Mouse (Mus musculus): ENCODE data around the gene Ly86. TPM values are rescaled to one million over a fixed set of nuclear protein-coding genes. Genes with fewer than 3 reads are reported as not detected.

Ly86 gene
- total and polyA plus RNA-seq, 3 experiments = 172 to 427 (median 290) TPM

GRCm38 (mm10) chr13:37451021-37451420 is 106.0 kb downstream of the Ly86 start:
- Histone ChIP-seq H3K9ac (ENCODE audit: insufficient read depth, low read depth) (no peak overlapping the region), H3K4me2 (ENCODE audit: insufficient read depth, low read depth, poor library complexity, severe bottlenecking) (no peak overlapping the region), H3K4me1 (ENCODE audit: control insufficient read depth in 1 of 2, insufficient read depth in 2 of 2) (peaks cover 0 to 11% of the 10 kb centered on the region in 2 experiments; a peak in 3 of 4 replicates), H3K27ac (ENCODE audit: insufficient read depth, low read depth) (no peak overlapping the region), H3K9me3 (replicated peaks; ENCODE audit: low read length) (peaks cover 12% of the 10 kb centered on the region), H3K79me2 (replicated peaks; ENCODE audit: control insufficient read depth, extremely low read depth, insufficient read depth, poor library complexity, severe bottlenecking) (no peaks in the 10 kb centered on the region), H3K36me3 (replicated peaks in 1 of 2; ENCODE audit: control insufficient read depth in 1 of 2, insufficient read depth in 1 of 2, low read length in 1 of 2) (no peaks in the 10 kb centered on the region), H3K27me3 (replicated peaks) (no peaks in the 10 kb centered on the region), H3K4me3 (replicated peaks in 1 of 3; ENCODE audit: low read depth in 2 of 3, low read length in 2 of 3, poor library complexity in 1 of 3) (no peak overlapping the region)
- dilution Hi-C loops (cut with MboI; ENCODE audit: extremely low pct_ligation_motif_present, extremely low pct_unique_long_range_greater_than_20kb, low sequenced_read_pairs) = no loop called here
- in situ Hi-C loops (cut with MboI; ENCODE audit: low pct_ligation_motif_present, low pct_unique_long_range_greater_than_20kb, low sequenced_read_pairs) = loop anchor here (5.0 kb wide), 1 partner anchor 511 kb away; no protein-coding TSS in a partner anchor
- TF ChIP-seq MAFK (IDR thresholded peaks at IDR 0.05; ENCODE audit: insufficient replicate concordance, low read length) = no peak
- no peak for TF ChIP-seq ETS1 (conservative IDR thresholded peaks at IDR 0.05; ENCODE audit: low read depth, low read length)
- no peak for TF ChIP-seq UBTF (IDR thresholded peaks at IDR 0.05; ENCODE audit: low read depth, low read length)
- TF ChIP-seq CHD1 (IDR thresholded peaks at IDR 0.05; ENCODE audit: low read depth, low read length) = no peak
- TF ChIP-seq CTCF (conservative IDR thresholded peaks at IDR 0.05 in 1 of 2, IDR thresholded peaks at IDR 0.05 in 1 of 2; ENCODE audit: low read depth in 2 of 2, low read length in 2 of 2) = no peak
- TF ChIP-seq USF1 (IDR thresholded peaks at IDR 0.05; ENCODE audit: low read depth, low read length) = no peak
- TF ChIP-seq MAX (IDR thresholded peaks at IDR 0.05; ENCODE audit: low read length) = no peak
- no peak for DNase-seq (ENCODE audit: extremely low read depth)

GRCm38 (mm10) chr13:37451471-37451870 is 106.5 kb downstream of the Ly86 start:
- DNase-seq (ENCODE audit: extremely low read depth) = peak; percentile 42
- Histone ChIP-seq H3K4me3 (replicated peaks in 1 of 3; ENCODE audit: low read depth in 2 of 3, low read length in 2 of 3, poor library complexity in 1 of 3) (no peak overlapping the region), H3K36me3 (replicated peaks in 1 of 2; ENCODE audit: control insufficient read depth in 1 of 2, insufficient read depth in 1 of 2, low read length in 1 of 2) (no peaks in the 10 kb centered on the region), H3K9me3 (replicated peaks; ENCODE audit: low read length) (peaks cover 12% of the 10 kb centered on the region), H3K4me1 (ENCODE audit: control insufficient read depth in 1 of 2, insufficient read depth in 2 of 2) (peaks cover 0 to 11% of the 10 kb centered on the region in 2 experiments; a peak in 3 of 4 replicates), H3K27me3 (replicated peaks) (no peaks in the 10 kb centered on the region), H3K4me2 (ENCODE audit: insufficient read depth, low read depth, poor library complexity, severe bottlenecking) (no peak overlapping the region), H3K9ac (ENCODE audit: insufficient read depth, low read depth) (no peak overlapping the region), H3K79me2 (replicated peaks; ENCODE audit: control insufficient read depth, extremely low read depth, insufficient read depth, poor library complexity, severe bottlenecking) (no peaks in the 10 kb centered on the region), H3K27ac (ENCODE audit: insufficient read depth, low read depth) (no peak overlapping the region)
- in situ Hi-C loops (cut with MboI; ENCODE audit: low pct_ligation_motif_present, low pct_unique_long_range_greater_than_20kb, low sequenced_read_pairs) (loop anchor here (5.0 kb wide), 1 partner anchor 511 kb away; no protein-coding TSS in a partner anchor), dilution Hi-C loops (cut with MboI; ENCODE audit: extremely low pct_ligation_motif_present, extremely low pct_unique_long_range_greater_than_20kb, low sequenced_read_pairs) (no loop called here)
- TF ChIP-seq IRF4 (IDR thresholded peaks at IDR 0.05; ENCODE audit: low read depth, low read length) (peak; percentile 22; the same call in 1 of the 2 replicates), JUND (conservative IDR thresholded peaks at IDR 0.05; ENCODE audit: low read depth, low read length) (no peak)

- no peak for TF ChIP-seq E2F4 (IDR thresholded peaks at IDR 0.05; ENCODE audit: insufficient replicate concordance, low read depth, low read length)
- TF ChIP-seq BHLHE40 (IDR thresholded peaks at IDR 0.05; ENCODE audit: low read depth, low read length) = no peak
- no peak for TF ChIP-seq POLR2AphosphoS2 (IDR thresholded peaks at IDR 0.05; ENCODE audit: low read depth, low read length)
- no peak for TF ChIP-seq TBP (conservative IDR thresholded peaks at IDR 0.05; ENCODE audit: low read depth, low read length)
- no peak for TF ChIP-seq JUN (IDR thresholded peaks at IDR 0.05; ENCODE audit: insufficient read depth, low read depth, low read length)
- TF ChIP-seq SIN3A (IDR thresholded peaks at IDR 0.05; ENCODE audit: low read length) = no peak
- no peak for TF ChIP-seq IRF4 (IDR thresholded peaks at IDR 0.05; ENCODE audit: low read depth, low read length)
- TF ChIP-seq POLR2A (IDR thresholded peaks at IDR 0.05; ENCODE audit: low read depth, low read length) = no peak
- no peak for TF ChIP-seq MYC (IDR thresholded peaks at IDR 0.05; ENCODE audit: low read depth, low read length)
- no peak for TF ChIP-seq MEF2A (IDR thresholded peaks at IDR 0.05; ENCODE audit: borderline replicate concordance, low read depth, low read length)
- TF ChIP-seq SMC3 (IDR thresholded peaks at IDR 0.05; ENCODE audit: low read depth, low read length) = no peak
- no peak for TF ChIP-seq CHD2 (IDR thresholded peaks at IDR 0.05; ENCODE audit: low read length)
- Histone ChIP-seq H3K27me3 (replicated peaks) (no peaks in the 10 kb centered on the region), H3K27ac (ENCODE audit: insufficient read depth, low read depth) (no peak overlapping the region), H3K4me3 (replicated peaks in 1 of 3; ENCODE audit: low read depth in 2 of 3, low read length in 2 of 3, poor library complexity in 1 of 3) (no peak overlapping the region), H3K36me3 (replicated peaks in 1 of 2; ENCODE audit: control insufficient read depth in 1 of 2, insufficient read depth in 1 of 2, low read length in 1 of 2) (no peaks in the 10 kb centered on the region), H3K4me1 (ENCODE audit: control insufficient read depth in 1 of 2, insufficient read depth in 2 of 2) (peaks cover 0 to 11% of the 10 kb centered on the region in 2 experiments; a peak in 3 of 4 replicates), H3K79me2 (replicated peaks; ENCODE audit: control insufficient read depth, extremely low read depth, insufficient read depth, poor library complexity, severe bottlenecking) (no peaks in the 10 kb centered on the region), H3K4me2 (ENCODE audit: insufficient read depth, low read depth, poor library complexity, severe bottlenecking) (no peak overlapping the region), H3K9me3 (replicated peaks; ENCODE audit: low read length) (peaks cover 12% of the 10 kb centered on the region), H3K9ac (ENCODE audit: insufficient read depth, low read depth) (no peak overlapping the region)
- DNase-seq (ENCODE audit: extremely low read depth) = no peak
- dilution Hi-C loops (cut with MboI; ENCODE audit: extremely low pct_ligation_motif_present, extremely low pct_unique_long_range_greater_than_20kb, low sequenced_read_pairs) = no loop called here
- in situ Hi-C loops (cut with MboI; ENCODE audit: low pct_ligation_motif_present, low pct_unique_long_range_greater_than_20kb, low sequenced_read_pairs) = loop anchor here (5.0 kb wide), 1 partner anchor 510 kb away; no protein-coding TSS in a partner anchor
These were observed 107.3 kb downstream of the Ly86 start for GRCm38 (mm10) chr13:37452022-37452941.
